Mouse (Mus musculus) liver, embryonic 15.5 days (tissue): ENCODE measurements around the gene Clasp1. TPM values are rescaled to one million over a fixed set of nuclear protein-coding genes. Genes with fewer than 3 reads are reported as not detected.

Source experiments
- ATAC-seq: fragments of 200-750 bp; cut with Nextera tagmentation; 2 replicates; pipeline ENCODE4 v1.8.0; 2017; ENCODE audit warnings: moderate number of reproducible peaks, mild to moderate bottlenecking, moderate library complexity; ENCODE audit not compliant: insufficient read depth
- H3K27ac ChIP-seq: fragments of 300-500 bp; sonication (generic); replicated peaks from 2 replicates; pipeline ENCODE4 v1.5.1; 2015; ENCODE audit warnings: mild to moderate bottlenecking, inconsistent platforms
- H3K27me3 ChIP-seq: fragments of 300-500 bp; sonication (generic); 2 replicates; pipeline ENCODE4 v1.6.1; 2015; ENCODE audit warnings: mild to moderate bottlenecking, inconsistent platforms
- H3K36me3 ChIP-seq: fragments of 300-500 bp; sonication (generic); replicated peaks from 2 replicates; pipeline ENCODE4 v1.6.1; 2015; ENCODE audit warnings: moderate library complexity, mild to moderate bottlenecking, inconsistent platforms
- H3K4me1 ChIP-seq: fragments of 300-500 bp; sonication (generic); replicated peaks from 2 replicates; pipeline ENCODE4 v1.6.1; 2015; ENCODE audit warnings: inconsistent platforms
- H3K4me2 ChIP-seq: fragments of 300-500 bp; sonication (generic); 2 replicates; pipeline ENCODE4 v1.6.1; 2015; ENCODE audit warnings: moderate library complexity, mild to moderate bottlenecking, inconsistent platforms
- H3K4me3 ChIP-seq: fragments of 300-500 bp; sonication (generic); replicated peaks from 2 replicates; pipeline ENCODE4 v1.5.1; 2015; ENCODE audit warnings: mild to moderate bottlenecking, inconsistent platforms
- H3K9ac ChIP-seq: fragments of 300-500 bp; sonication (generic); 2 replicates; pipeline ENCODE4 v1.6.1; 2015; ENCODE audit warnings: moderate library complexity, mild to moderate bottlenecking, inconsistent platforms
- H3K9me3 ChIP-seq: fragments of 300-500 bp; sonication (generic); replicated peaks from 2 replicates; pipeline ENCODE4 v1.6.1; 2016; ENCODE audit warnings: inconsistent platforms
- WGBS: fragments of 180-500 bp; shearing (Covaris S2); methylation state at CpG from one replicate; pipeline ENCODE4 v1.1.7; 2015; ENCODE audit warnings: mixed read lengths; ENCODE audit not compliant: insufficient replicate concordance; 5-methylcytosine and 5-hydroxymethylcytosine counted together
- polyA plus RNA-seq: library from polyadenylated mRNA; unstranded; fragments of >200 nt; fragmentation: Nextera tagmentation; extraction: Ambion mirVana; gene quantifications from 2 replicates; pipeline ENCODE4 v1.2.1, GENCODE M21; 2015

Clasp1 gene
- polyA plus RNA-seq, 1 experiment from 2014 or later = 11.8 TPM

- Histone ChIP-seq H3K9me3 (no peaks in the 10 kb centered on the region), H3K9ac (no peak overlapping the region), H3K4me1 (peaks cover 21% of the 10 kb centered on the region), H3K27me3 (no peaks in the 10 kb centered on the region), H3K4me3 (no peak overlapping the region), H3K4me2 (no peak overlapping the region), H3K36me3 (no peaks in the 10 kb centered on the region), H3K27ac (no peak overlapping the region)
- 81% methylated on average over 4 of the region's 4 CpGs for WGBS
- no peak for ATAC-seq
Measured at GRCm38 (mm10) chr1:118431548-118431947, 42.7 kb downstream of the Clasp1 start.

GRCm38 (mm10) chr1:118435001-118435473, 46.2 kb downstream of the Clasp1 start:
- H3K36me3 ChIP-seq = no peaks in the 10 kb centered on the region
- no peak overlapping the region for H3K4me2 ChIP-seq
- no peak overlapping the region for H3K9ac ChIP-seq
- no peak for ATAC-seq
- no peak overlapping the region for H3K4me3 ChIP-seq
- no peak overlapping the region for H3K27ac ChIP-seq
- 61% methylated on average over 10 of the region's 10 CpGs for WGBS
- no peaks in the 10 kb centered on the region for H3K9me3 ChIP-seq
- H3K27me3 ChIP-seq = no peaks in the 10 kb centered on the region
- peaks cover 4% of the 10 kb centered on the region; the same call in 1 of the 2 replicates for H3K4me1 ChIP-seq

- Histone ChIP-seq H3K27me3 (no peaks in the 10 kb centered on the region), H3K4me3 (no peak overlapping the region), H3K9me3 (no peaks in the 10 kb centered on the region), H3K9ac (no peak overlapping the region), H3K27ac (no peak overlapping the region), H3K4me1 (peaks cover 4% of the 10 kb centered on the region; the same call in 1 of the 2 replicates), H3K36me3 (no peaks in the 10 kb centered on the region), H3K4me2 (no peak overlapping the region)
- no peak for ATAC-seq
- 90% methylated on average over 4 of the region's 4 CpGs for WGBS
Measured at GRCm38 (mm10) chr1:118437856-118438255, 49.0 kb downstream of the Clasp1 start.

- H3K9me3 ChIP-seq = no peaks in the 10 kb centered on the region
- H3K4me2 ChIP-seq = no peak overlapping the region
- no peaks in the 10 kb centered on the region for H3K36me3 ChIP-seq
- no peaks in the 10 kb centered on the region for H3K27me3 ChIP-seq
- H3K4me1 ChIP-seq = peaks cover 4% of the 10 kb centered on the region; the same call in 1 of the 2 replicates
- no peak overlapping the region for H3K9ac ChIP-seq
- ATAC-seq = no peak
- H3K4me3 ChIP-seq = no peak overlapping the region
- H3K27ac ChIP-seq = no peak overlapping the region
Measured at GRCm38 (mm10) chr1:118438332-118438731, 49.5 kb downstream of the Clasp1 start.

- no peaks in the 10 kb centered on the region for H3K27me3 ChIP-seq
- H3K27ac ChIP-seq = no peak overlapping the region
- H3K9me3 ChIP-seq = no peaks in the 10 kb centered on the region
- peaks cover 11% of the 10 kb centered on the region; the same call in 1 of the 2 replicates for H3K4me1 ChIP-seq
- no peak overlapping the region for H3K4me3 ChIP-seq
- no peak overlapping the region for H3K9ac ChIP-seq
- no peak overlapping the region for H3K4me2 ChIP-seq
- 68% methylated on average over 1 of the region's 1 CpGs for WGBS
- no peaks in the 10 kb centered on the region for H3K36me3 ChIP-seq
- ATAC-seq = no peak
Measured at GRCm38 (mm10) chr1:118440547-118440946, 51.7 kb downstream of the Clasp1 start.

DNA sequence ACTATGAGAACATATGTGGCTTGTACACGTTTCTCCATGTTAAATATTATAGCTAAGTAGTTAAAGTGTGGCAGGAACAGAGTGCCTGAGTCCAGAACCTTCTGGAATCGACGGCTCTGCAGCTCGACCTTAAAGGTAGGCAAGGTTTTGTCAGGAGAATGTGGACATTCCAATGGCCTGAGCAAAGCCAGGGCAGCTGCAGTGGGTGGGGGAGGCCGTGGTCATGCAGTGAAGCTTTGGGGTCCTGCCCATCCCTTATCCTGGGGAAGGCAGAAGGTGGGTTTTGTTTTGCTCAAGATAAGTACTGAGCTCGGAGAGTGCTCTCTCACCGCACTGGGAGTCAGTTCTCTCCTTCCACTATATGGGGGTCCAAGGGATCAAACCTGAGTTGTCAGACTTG, 55.6 kb downstream of the Clasp1 start:
- no peak for ATAC-seq
- Histone ChIP-seq H3K36me3 (no peaks in the 10 kb centered on the region), H3K9ac (no peak overlapping the region), H3K27ac (no peak overlapping the region), H3K4me1 (peaks cover 18% of the 10 kb centered on the region; the same call in 1 of the 2 replicates), H3K27me3 (no peaks in the 10 kb centered on the region), H3K4me3 (no peak overlapping the region), H3K9me3 (no peaks in the 10 kb centered on the region), H3K4me2 (no peak overlapping the region)
- WGBS = 55% methylated on average over 7 of the region's 7 CpGs

GRCm38 (mm10) chr1:118444988-118445387, 56.1 kb downstream of the Clasp1 start:
- WGBS = 69% methylated on average over 3 of the region's 3 CpGs

DNA sequence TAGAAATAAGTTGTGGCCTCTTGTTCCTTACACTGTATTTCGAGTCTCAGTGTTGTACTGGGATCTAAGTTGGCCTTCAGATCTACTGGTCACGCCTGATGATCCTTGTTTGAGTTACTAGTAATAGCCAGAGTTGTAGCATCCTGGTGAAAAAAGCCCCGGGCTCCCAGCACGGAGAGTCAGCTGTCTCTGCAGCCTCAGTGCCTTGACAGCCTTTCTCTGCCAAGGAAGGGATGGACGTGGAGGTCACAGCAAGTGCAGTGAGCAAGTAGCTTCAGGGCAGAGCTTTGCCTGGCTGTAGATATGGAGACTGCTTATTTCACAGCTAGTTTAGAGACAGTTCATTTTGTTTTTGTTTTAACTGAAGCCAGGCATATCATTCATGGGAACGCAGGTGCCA, 56.6 kb downstream of the Clasp1 start:
- H3K27ac ChIP-seq = no peak overlapping the region
- H3K4me2 ChIP-seq = no peak overlapping the region
- H3K9me3 ChIP-seq = no peaks in the 10 kb centered on the region
- H3K36me3 ChIP-seq = no peaks in the 10 kb centered on the region
- 76% methylated on average over 6 of the region's 6 CpGs for WGBS
- no peak for ATAC-seq
- no peaks in the 10 kb centered on the region for H3K27me3 ChIP-seq
- H3K4me3 ChIP-seq = no peak overlapping the region
- H3K4me1 ChIP-seq = peaks cover 18% of the 10 kb centered on the region; the same call in 1 of the 2 replicates
- no peak overlapping the region for H3K9ac ChIP-seq

More at GRCm38 (mm10) chr1:118444988-118445387, 56.1 kb downstream of the Clasp1 start:
- Histone ChIP-seq H3K9ac (no peak overlapping the region), H3K9me3 (no peaks in the 10 kb centered on the region), H3K4me3 (no peak overlapping the region), H3K27ac (no peak overlapping the region), H3K4me2 (no peak overlapping the region), H3K36me3 (no peaks in the 10 kb centered on the region), H3K4me1 (peaks cover 18% of the 10 kb centered on the region; the same call in 1 of the 2 replicates), H3K27me3 (no peaks in the 10 kb centered on the region)
- no peak for ATAC-seq

DNA sequence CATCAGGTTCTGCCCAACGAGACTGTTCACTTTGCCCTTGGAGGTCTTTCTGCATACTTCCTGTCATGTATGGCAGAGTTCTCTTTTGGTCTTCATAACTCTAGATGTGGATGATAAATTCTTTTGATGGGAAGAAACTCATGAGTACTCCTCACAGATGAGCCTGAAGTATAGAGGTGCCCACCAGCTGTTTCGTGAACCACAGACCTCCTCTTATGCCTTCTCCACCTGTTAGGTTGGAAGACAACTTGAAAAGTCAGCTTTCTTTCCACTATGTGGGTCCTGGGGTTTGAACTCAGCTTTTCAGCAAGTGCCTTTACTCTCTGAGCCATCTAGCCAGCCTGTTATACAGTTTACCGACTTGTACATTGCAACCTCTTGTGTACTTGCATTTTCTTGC, 57.1 kb downstream of the Clasp1 start:
- Histone ChIP-seq H3K4me2 (no peak overlapping the region), H3K27me3 (no peaks in the 10 kb centered on the region), H3K4me1 (peaks cover 18% of the 10 kb centered on the region; the same call in 1 of the 2 replicates), H3K9ac (no peak overlapping the region), H3K27ac (no peak overlapping the region), H3K4me3 (no peak overlapping the region), H3K9me3 (no peaks in the 10 kb centered on the region), H3K36me3 (no peaks in the 10 kb centered on the region)
- no peak for ATAC-seq
- WGBS = 77% methylated on average over 3 of the region's 3 CpGs

DNA sequence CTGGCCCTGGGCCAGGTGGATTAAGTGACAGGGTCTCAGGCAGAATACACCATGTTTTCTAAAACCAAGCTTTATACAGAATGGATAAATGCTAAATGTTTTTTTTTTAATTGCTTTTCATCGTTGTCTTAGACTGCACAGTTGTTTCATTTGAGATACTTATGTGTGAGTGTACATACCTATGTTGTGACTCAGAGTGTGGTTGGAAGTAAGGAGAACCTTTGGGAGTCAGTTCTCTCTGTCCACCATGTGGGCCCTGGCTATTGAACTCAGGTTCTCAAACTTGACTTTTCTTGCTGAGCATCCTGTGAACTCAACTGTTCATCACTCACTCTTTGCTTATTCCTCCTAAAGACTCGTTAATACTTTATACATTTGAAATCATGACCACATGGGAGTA, 58.3 kb downstream of the Clasp1 start:
- no peak for ATAC-seq
- H3K36me3 ChIP-seq = no peaks in the 10 kb centered on the region

GRCm38 (mm10) chr1:118448214-118448613, 59.4 kb downstream of the Clasp1 start:
- no peak overlapping the region for H3K4me2 ChIP-seq
- no peak overlapping the region for H3K27ac ChIP-seq
- H3K4me3 ChIP-seq = no peak overlapping the region
- H3K9me3 ChIP-seq = no peaks in the 10 kb centered on the region
- H3K9ac ChIP-seq = no peak overlapping the region
- no peaks in the 10 kb centered on the region for H3K27me3 ChIP-seq
- H3K4me1 ChIP-seq = peaks cover 18% of the 10 kb centered on the region; the same call in 1 of the 2 replicates
- H3K36me3 ChIP-seq = no peaks in the 10 kb centered on the region
- no peak for ATAC-seq
- 73% methylated on average over 1 of the region's 1 CpGs for WGBS

More for the DNA sequence above, 58.3 kb downstream of the Clasp1 start:
- WGBS = 73% methylated on average over 2 of the region's 2 CpGs
- Histone ChIP-seq H3K4me2 (no peak overlapping the region), H3K4me1 (peaks cover 18% of the 10 kb centered on the region; the same call in 1 of the 2 replicates), H3K9me3 (no peaks in the 10 kb centered on the region), H3K27ac (no peak overlapping the region), H3K27me3 (no peaks in the 10 kb centered on the region), H3K9ac (no peak overlapping the region), H3K4me3 (no peak overlapping the region)

DNA sequence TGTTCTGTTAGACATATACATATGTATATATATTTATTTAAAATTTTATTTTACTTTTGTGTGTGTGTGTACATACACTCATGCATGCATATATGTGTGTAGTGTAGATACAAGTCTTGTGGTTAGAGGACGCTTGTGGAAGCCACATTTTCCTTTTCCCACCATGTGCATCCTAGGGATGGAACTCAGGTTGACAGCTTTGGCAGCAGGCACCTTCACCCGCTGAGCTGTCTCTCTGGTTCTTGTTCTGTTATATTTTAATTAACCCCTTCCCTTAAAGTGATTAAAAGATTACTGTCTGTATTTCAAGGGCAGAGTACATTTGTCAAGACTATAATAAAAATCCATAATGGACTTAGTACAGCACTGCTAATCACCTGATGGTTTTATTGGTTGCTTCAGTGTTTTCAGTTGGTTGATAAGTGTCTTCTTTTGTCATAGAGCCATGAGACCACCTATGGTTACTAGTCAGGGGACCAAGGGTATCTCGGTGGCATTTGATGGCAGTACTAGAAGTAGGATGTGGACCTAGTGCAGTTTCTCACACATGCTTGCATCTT, 62.1 kb downstream of the Clasp1 start:
- H3K36me3 ChIP-seq = no peaks in the 10 kb centered on the region
- no peak for ATAC-seq
- no peak overlapping the region for H3K9ac ChIP-seq
- H3K4me1 ChIP-seq = peaks cover 21% of the 10 kb centered on the region
- H3K4me3 ChIP-seq = no peak overlapping the region
- H3K9me3 ChIP-seq = no peaks in the 10 kb centered on the region
- no peak overlapping the region for H3K27ac ChIP-seq
- H3K27me3 ChIP-seq = no peaks in the 10 kb centered on the region
- H3K4me2 ChIP-seq = no peak overlapping the region
- WGBS = 63% methylated on average over 3 of the region's 3 CpGs
